Mouse (Mus musculus) C2C12 (cell line): ENCODE measurements around the gene Rusc2.

Experiments
- CTCF ChIP-seq: IDR thresholded peaks from one replicate; pipeline ENCODE4 v1.5.1; 2011; ENCODE audit not compliant: control insufficient read depth, insufficient read depth, insufficient read length
- FOSL1 ChIP-seq: IDR thresholded peaks from one replicate; pipeline ENCODE4 v1.8.0; 2011; ENCODE audit warnings: mild to moderate bottlenecking, low read length; ENCODE audit not compliant: poor library complexity, insufficient read depth, severe bottlenecking
- MYOD1 ChIP-seq: IDR thresholded peaks from one replicate; pipeline ENCODE4 v1.6.1; 2011; ENCODE audit warnings: low read depth; ENCODE audit not compliant: control insufficient read depth, insufficient read length
- USF1 ChIP-seq: IDR thresholded peaks from one replicate; pipeline ENCODE4 v1.6.1; 2011; ENCODE audit warnings: low read depth, mild to moderate bottlenecking, control low read depth, moderate library complexity

- TF ChIP-seq CTCF = no peak
- TF ChIP-seq USF1 = no peak
- no peak for TF ChIP-seq FOSL1
- no peak for TF ChIP-seq MYOD1
These were observed 24.6 kb downstream of the Rusc2 start for GRCm38 (mm10) chr4:43406162-43406971.
